Mouse (Mus musculus) midbrain, postnatal 0 days (tissue): ENCODE measurements around the gene Fcnb. TPM values are rescaled to one million over a fixed set of nuclear protein-coding genes. Genes with fewer than 3 reads are reported as not detected.

Source experiments
- ATAC-seq: fragments of 200-750 bp; cut with Nextera tagmentation; 2 replicates; pipeline ENCODE4 v1.8.0; 2017; ENCODE audit warnings: moderate number of reproducible peaks, mild to moderate bottlenecking, moderate TSS enrichment, moderate library complexity; ENCODE audit not compliant: low FRiP score
- DNase-seq: peaks from one replicate; pipeline ENCODE4 v3.0.0-alpha.2; 2015; ENCODE audit warnings: low spot score
- H3K27ac ChIP-seq: fragments of 300-500 bp; sonication (generic); 2 replicates; pipeline ENCODE4 v1.5.1; 2014; ENCODE audit warnings: low read depth, mild to moderate bottlenecking, low read length, mixed read lengths
- H3K27me3 ChIP-seq: fragments of 300-500 bp; sonication (generic); 2 replicates; pipeline ENCODE4 v1.6.1; 2014; ENCODE audit warnings: low read length, control low read depth, mixed read lengths; ENCODE audit not compliant: insufficient read depth
- H3K36me3 ChIP-seq: fragments of 300-500 bp; sonication (generic); 2 replicates; pipeline ENCODE4 v1.6.1; 2014; ENCODE audit warnings: low read length, control low read depth, mixed read lengths; ENCODE audit not compliant: insufficient read depth
- H3K4me1 ChIP-seq: fragments of 300-500 bp; sonication (generic); 2 replicates; pipeline ENCODE4 v1.6.1; 2014; ENCODE audit warnings: mild to moderate bottlenecking, control low read depth, antibody characterized with exemption, low read length, mixed read lengths; ENCODE audit not compliant: insufficient read depth
- H3K4me2 ChIP-seq: fragments of 300-500 bp; sonication (generic); 2 replicates; pipeline ENCODE4 v1.6.1; 2014; ENCODE audit warnings: low read depth, mild to moderate bottlenecking, low read length, mixed read lengths; ENCODE audit not compliant: poor library complexity, severe bottlenecking
- H3K4me3 ChIP-seq: fragments of 300-500 bp; sonication (generic); 2 replicates; pipeline ENCODE4 v1.5.1; 2014; ENCODE audit warnings: low read depth, mild to moderate bottlenecking, low read length, moderate library complexity
- H3K9ac ChIP-seq: fragments of 300-500 bp; sonication (generic); replicated peaks from 2 replicates; pipeline ENCODE4 v1.6.1; 2014; ENCODE audit warnings: mild to moderate bottlenecking, low read length, moderate library complexity, mixed read lengths; ENCODE audit not compliant: poor library complexity, severe bottlenecking
- H3K9me3 ChIP-seq: fragments of 300-500 bp; sonication (generic); 2 replicates; pipeline ENCODE4 v1.6.1; 2016; ENCODE audit warnings: low read length, control low read depth
- CTCF ChIP-seq: IDR thresholded peaks from 2 replicates; pipeline ENCODE4 v1.5.1; 2016; ENCODE audit warnings: antibody characterized with exemption, mild to moderate bottlenecking
- WGBS: fragments of 180-500 bp; shearing (Covaris S2); extraction: QIAGEN DNeasy Blood & Tissue Kit; methylation state at CpG from one replicate; pipeline ENCODE4 v1.1.7; 2014; 5-methylcytosine and 5-hydroxymethylcytosine counted together
- polyA plus RNA-seq: library from polyadenylated mRNA; unstranded; fragments of >200 nt; fragmentation: Nextera tagmentation; extraction: Ambion mirVana; gene quantifications from 2 replicates; pipeline ENCODE4 v1.2.1, GENCODE M21; 2015
- total RNA-seq: library from RNA; depleted of rRNA; stranded (reverse); fragments of >200 nt; gene quantifications from 2 replicates; pipeline ENCODE4 v1.2.3, GENCODE M21; 2014; rRNA removed

Fcnb gene
- total and polyA plus RNA-seq, 2 experiments from 2014 or later = not detected

- H3K4me3 ChIP-seq = no peak overlapping the region
- H3K27ac ChIP-seq = no peak overlapping the region
- no peaks in the 10 kb centered on the region for H3K4me1 ChIP-seq
- no peak for TF ChIP-seq CTCF
- no peaks in the 10 kb centered on the region for H3K27me3 ChIP-seq
- H3K9ac ChIP-seq = no peak overlapping the region
- 92% methylated on average over 11 of the region's 11 CpGs for WGBS
- DNase-seq (no peak), ATAC-seq (no peak)
- H3K9me3 ChIP-seq = no peaks in the 10 kb centered on the region
- H3K4me2 ChIP-seq = no peak overlapping the region
- H3K36me3 ChIP-seq = no peaks in the 10 kb centered on the region
Observed at GRCm38 (mm10) chr2:28032469-28032868, 52.2 kb downstream of the Fcnb start.

DNA sequence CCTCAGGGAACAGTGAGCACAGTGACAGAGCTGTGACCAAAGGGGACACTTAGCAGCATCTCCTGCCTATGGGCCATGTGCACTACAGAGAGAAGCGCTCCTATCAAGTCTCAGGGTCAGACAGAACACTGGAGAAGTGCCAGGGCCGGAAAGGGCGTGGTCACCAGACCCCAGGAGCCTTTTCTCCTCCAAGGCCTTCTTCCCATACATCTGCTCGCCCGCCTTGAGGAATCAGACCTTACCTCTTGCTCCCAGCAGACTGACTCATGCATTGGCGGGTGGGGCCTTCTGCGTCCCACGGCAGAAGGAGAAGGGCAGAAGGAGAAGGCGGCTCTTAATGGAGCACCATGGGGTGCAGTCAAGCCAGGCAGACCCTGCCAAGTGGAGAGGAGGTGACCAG lies 52.8 kb downstream of the Fcnb start:
- Histone ChIP-seq H3K36me3 (no peaks in the 10 kb centered on the region), H3K9me3 (no peaks in the 10 kb centered on the region), H3K27ac (no peak overlapping the region), H3K9ac (no peak overlapping the region), H3K4me2 (no peak overlapping the region), H3K4me1 (no peaks in the 10 kb centered on the region), H3K27me3 (no peaks in the 10 kb centered on the region), H3K4me3 (no peak overlapping the region)
- DNase-seq (no peak), ATAC-seq (no peak)
- no peak for TF ChIP-seq CTCF
- WGBS = 82% methylated on average over 8 of the region's 9 CpGs

Other genes with a start within 250 kb of the Fcnb start
- 16.9 and 23.4 TPM in 2 replicates for gene Col5a1, start 198.5 kb downstream of the Fcnb start, total RNA-seq
- gene Col5a1, start 198.5 kb downstream of the Fcnb start, polyA plus RNA-seq = 5.4 and 5.6 TPM in 2 replicates
- 486 and 500 TPM in 2 replicates for gene Olfm1, start 108.1 kb upstream of the Fcnb start, total RNA-seq
- gene Olfm1, start 108.1 kb upstream of the Fcnb start, polyA plus RNA-seq = 426 and 440 TPM in 2 replicates